Mouse (Mus musculus) liver, adult 2 months (tissue): ENCODE data around the gene Cxcl2.

ENCODE experiments used
- CTCF ChIP-seq: fragments of 200-500 bp; IDR thresholded peaks from 2 replicates; pipeline ENCODE4 v1.5.1; 2011; ENCODE audit warnings: low read depth, low read length, control low read depth
- POLR2A ChIP-seq: fragments of 200-500 bp; IDR thresholded peaks from 2 replicates; pipeline ENCODE4 v1.6.1; 2011; ENCODE audit warnings: low read length, control low read depth; ENCODE audit not compliant: insufficient read depth; ENCODE audit errors: extremely low read depth

DNA sequence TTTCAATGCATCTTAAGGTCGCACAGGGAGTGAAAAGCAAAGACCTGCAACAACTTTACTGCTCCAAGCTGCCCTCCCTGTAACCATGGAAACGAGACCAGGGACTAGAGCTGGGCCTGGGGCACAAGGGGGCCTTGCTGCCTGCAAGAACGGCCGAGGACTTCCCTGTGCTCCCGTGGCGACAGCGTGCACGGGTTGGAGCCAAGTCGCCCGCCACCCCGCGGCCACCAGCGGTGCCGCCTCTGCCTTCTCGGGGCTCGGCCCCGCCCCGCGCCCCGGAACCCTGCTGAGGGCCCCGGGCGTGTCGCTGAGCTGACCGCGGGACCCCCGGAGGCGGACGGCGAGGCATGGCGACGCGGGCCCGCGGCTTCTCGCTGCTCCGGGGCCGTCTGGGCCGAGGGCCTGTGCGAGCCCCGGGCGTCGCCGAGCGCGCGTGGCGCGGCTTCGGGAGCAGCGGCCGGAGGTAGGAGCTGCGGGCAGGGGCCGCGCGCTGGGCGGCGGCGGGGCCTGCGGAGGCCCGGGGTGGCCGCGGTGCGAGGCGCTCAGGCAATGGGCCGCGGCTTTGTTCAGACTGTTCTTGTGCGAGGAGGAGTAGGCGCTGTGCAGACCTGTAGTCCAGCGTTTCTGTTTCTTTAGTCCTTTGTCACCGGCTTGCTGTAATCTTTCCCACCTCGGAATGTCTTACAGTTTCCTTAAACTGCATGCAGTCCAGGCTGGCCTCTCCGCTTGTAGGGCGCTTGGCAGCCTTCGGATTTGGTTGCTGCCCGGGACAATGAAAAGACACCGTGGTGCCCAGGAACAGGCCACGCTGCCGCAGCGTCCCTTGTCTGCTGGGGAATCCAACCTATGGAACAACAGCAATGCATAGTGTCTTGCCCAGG is 27.5 kb downstream of the Cxcl2 start, which contains the start of gene Mthfd2l:
- TF ChIP-seq CTCF (peak; percentile 78), POLR2A (no peak)
